Mouse (Mus musculus) heart, embryonic 11.5 days (tissue): ENCODE data around the gene Pdlim3. TPM values are rescaled to one million over a fixed set of nuclear protein-coding genes. Genes with fewer than 3 reads are reported as not detected.

Experiments used
- ATAC-seq: fragments of 200-750 bp; cut with Nextera tagmentation; replicated peaks from 2 replicates; pipeline ENCODE4 v1.8.0; 2017; ENCODE audit warnings: moderate library complexity; ENCODE audit not compliant: insufficient number of reproducible peaks, low FRiP score, low TSS enrichment
- H3K27ac ChIP-seq: fragments of 300-500 bp; sonication (generic); 2 replicates; pipeline ENCODE4 v1.5.1; 2014; ENCODE audit warnings: mild to moderate bottlenecking, low read depth, low read length
- H3K27me3 ChIP-seq: fragments of 300-500 bp; sonication (generic); 2 replicates; pipeline ENCODE4 v1.6.1; 2014; ENCODE audit warnings: mild to moderate bottlenecking, low read length, mixed read lengths; ENCODE audit not compliant: control insufficient read depth, insufficient read depth
- H3K36me3 ChIP-seq: fragments of 300-500 bp; sonication (generic); 2 replicates; pipeline ENCODE4 v1.6.1; 2014; ENCODE audit warnings: mild to moderate bottlenecking, low read length, moderate library complexity, mixed read lengths; ENCODE audit not compliant: control insufficient read depth, insufficient read depth
- H3K4me1 ChIP-seq: fragments of 300-500 bp; sonication (generic); 2 replicates; pipeline ENCODE4 v1.6.1; 2014; ENCODE audit warnings: low read length; ENCODE audit not compliant: control insufficient read depth, insufficient read depth
- H3K4me2 ChIP-seq: fragments of 300-500 bp; sonication (generic); 2 replicates; pipeline ENCODE4 v1.6.1; 2014; ENCODE audit warnings: mild to moderate bottlenecking, moderate library complexity
- H3K4me3 ChIP-seq: fragments of 300-500 bp; sonication (generic); 2 replicates; pipeline ENCODE4 v1.5.1; 2014; ENCODE audit warnings: low read depth, low read length
- H3K9ac ChIP-seq: fragments of 300-500 bp; sonication (generic); 2 replicates; pipeline ENCODE4 v1.6.1; 2014; ENCODE audit warnings: mild to moderate bottlenecking, low read depth, low read length, moderate library complexity
- H3K9me3 ChIP-seq: fragments of 300-500 bp; sonication (generic); replicated peaks from 2 replicates; pipeline ENCODE4 v1.6.1; 2016; ENCODE audit warnings: low read length; ENCODE audit not compliant: control insufficient read depth
- WGBS: fragments of 180-500 bp; shearing (Covaris S2); extraction: QIAGEN DNeasy Blood & Tissue Kit; methylation state at CpG from one replicate; pipeline ENCODE4 v1.1.7; 2014; ENCODE audit not compliant: insufficient replicate concordance; 5-methylcytosine and 5-hydroxymethylcytosine counted together
- polyA plus RNA-seq: library from polyadenylated mRNA; unstranded; fragments of >200 nt; fragmentation: Nextera tagmentation; extraction: Ambion mirVana; gene quantifications from 2 replicates; pipeline ENCODE4 v1.2.1, GENCODE M21; 2014

Pdlim3 gene
- polyA plus RNA-seq, 1 experiment from 2014 or later, result 307 TPM

DNA sequence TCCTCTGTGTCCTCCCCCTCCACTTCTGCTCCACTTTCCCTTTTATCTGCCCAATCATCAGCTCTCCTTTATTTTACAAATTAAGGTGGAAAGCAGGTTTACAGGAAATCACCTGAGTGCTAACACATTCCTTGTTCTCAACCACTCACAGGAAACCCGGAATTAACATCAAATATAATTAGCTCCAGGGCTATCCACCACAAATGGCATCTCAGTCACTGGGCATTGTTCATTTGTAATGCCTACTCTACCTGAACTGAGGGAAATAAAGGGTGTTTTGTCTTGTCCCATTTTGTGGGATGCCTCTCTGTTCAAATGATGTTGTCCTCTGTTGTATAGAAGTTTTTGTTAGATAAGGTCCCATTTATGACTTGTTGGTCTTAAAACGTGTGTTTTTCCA lies 65.4 kb downstream of the Pdlim3 start:
- H3K4me2 ChIP-seq, result no peak overlapping the region
- no peak overlapping the region for H3K4me3 ChIP-seq
- ATAC-seq, result no peak
- H3K27me3 ChIP-seq, result no peaks in the 10 kb centered on the region
- WGBS, result 47% methylated on average over 2 of the region's 2 CpGs
- no peak overlapping the region for H3K27ac ChIP-seq
- H3K9me3 ChIP-seq, result no peaks in the 10 kb centered on the region
- H3K9ac ChIP-seq, result no peak overlapping the region
- H3K36me3 ChIP-seq, result no peaks in the 10 kb centered on the region
- no peaks in the 10 kb centered on the region for H3K4me1 ChIP-seq

Other genes with a start within 250 kb of the Pdlim3 start
- 0.07 and 0.31 TPM in 2 replicates for gene Ccdc110, start 49.2 kb downstream of the Pdlim3 start, polyA plus RNA-seq
- gene 1700029J07Rik, start 89.8 kb downstream of the Pdlim3 start, polyA plus RNA-seq, result 2.1 and 2.4 TPM in 2 replicates
- gene Ufsp2, start 90.1 kb downstream of the Pdlim3 start, polyA plus RNA-seq, result 62.0 and 62.7 TPM in 2 replicates
- 0.89 and 1.2 TPM in 2 replicates for gene Lrp2bp, start 113.8 kb downstream of the Pdlim3 start, polyA plus RNA-seq
- gene Ankrd37, start 120.2 kb downstream of the Pdlim3 start, polyA plus RNA-seq, result 11.0 and 13.9 TPM in 2 replicates